Comparison of ENCODE assay signal across 7 mouse cellular contexts in genomic region chr17:7985597-7985996, GRCm38 (mm10). TPM values are rescaled to one million over a fixed set of nuclear protein-coding genes. Genes with fewer than 3 reads are reported as not detected.
A peak's percentile ranks its signal among the peaks of the same experiment; 100 is the strongest.
DNase-seq lines count a peak whose midpoint lies in the region; ATAC-seq and TF ChIP-seq lines count a peak whose summit lies in the region.
"Not testable (repeated sequence)": the region's sequence is repeated elsewhere in the genome, so short reads cannot be mapped to it uniquely, and the experiment has no call there.

No protein-coding gene starts in this region.

- H3K9ac ChIP-seq in stomach, embryonic 14.5 days (replicated peaks; ENCODE audit: low read depth, low read length) = not testable (repeated sequence)

- not testable (repeated sequence) for H3K9me3 ChIP-seq in stomach, embryonic 14.5 days (ENCODE audit: control insufficient read depth, low read depth, low read length)

- not testable (repeated sequence) for H3K4me3 ChIP-seq in brown adipose tissue, adult 24 weeks (ENCODE audit: insufficient read depth, low read depth, low read length); lung, adult 2 months (replicated peaks; ENCODE audit: extremely low read depth, low read depth, low read length); stomach, embryonic 14.5 days (ENCODE audit: low read depth, low read length)

- DNase-seq in ZHBTc4 (ENCODE audit: low read depth, low spot score) = peak; percentile 7
- DNase-seq in kidney, adult 9 months = peak; percentile 20
- peak; percentile 4 to 6 for DNase-seq in kidney, postnatal 36 days
- DNase-seq in lung, adult 2 months = peak; percentile 17
- peak; percentile 8 for DNase-seq in lung, postnatal 10 days

- TF ChIP-seq CTCF in lung, adult 2 months (IDR thresholded peaks at IDR 0.05; ENCODE audit: insufficient read depth, low read length) = not testable (repeated sequence)

- H3K36me3 ChIP-seq in stomach, embryonic 14.5 days (ENCODE audit: control insufficient read depth, insufficient read depth, low read length) = not testable (repeated sequence)

- ATAC-seq in stomach, embryonic 14.5 days (ENCODE audit: insufficient number of reproducible peaks, insufficient read depth, low FRiP score, low read depth) = peak; percentile 74; the same call in 1 of the 2 replicates

- not testable (repeated sequence) for TF ChIP-seq POLR2A in lung, adult 2 months (IDR thresholded peaks at IDR 0.05; ENCODE audit: borderline replicate concordance, extremely low read depth, low read depth, low read length)

- H3K4me1 ChIP-seq in brown adipose tissue, adult 24 weeks (ENCODE audit: control insufficient read depth, insufficient read depth, insufficient read length, low read length); lung, adult 2 months (ENCODE audit: control insufficient read depth, insufficient read depth, low read length); stomach, embryonic 14.5 days (ENCODE audit: control insufficient read depth, insufficient read depth, low read length): not testable (repeated sequence)

- H3K27me3 ChIP-seq in stomach, embryonic 14.5 days (ENCODE audit: control insufficient read depth, insufficient read depth, low read length) = not testable (repeated sequence)

- WGBS in lung, adult 2 months = 33% methylated on average over 4 of the region's 4 CpGs
- 33% methylated on average over 4 of the region's 4 CpGs for WGBS in stomach, embryonic 14.5 days

- H3K27ac ChIP-seq in brown adipose tissue, adult 24 weeks (replicated peaks; ENCODE audit: low read depth, low read length) = peak overlapping the region; percentile 69
- not testable (repeated sequence) for H3K27ac ChIP-seq in stomach, embryonic 14.5 days (ENCODE audit: low read length)

- not testable (repeated sequence) for H3K4me2 ChIP-seq in stomach, embryonic 14.5 days (replicated peaks; ENCODE audit: low read depth, low read length)

RNA-seq across cellular contexts. Expression of gene Rsph3a, which starts 40.2 kb away (rescaled TPM):
- polyA plus RNA-seq in brown adipose tissue, adult 24 weeks (2012; ENCODE audit: insufficient read depth, insufficient read length, missing spikeins) = 112 and 159 TPM in 2 replicates
- 76.2 and 115 TPM in 2 replicates for polyA plus RNA-seq in lung, adult 2 months (2012; rRNA removed)
- 58.5 and 60.9 TPM in 2 replicates for polyA plus RNA-seq in stomach, embryonic 14.5 days (2014; fragmentation: Nextera tagmentation; extraction: Ambion mirVana)

RNA-seq across cellular contexts. Expression of gene Tagap, which starts 59.8 kb away (rescaled TPM):
- polyA plus RNA-seq in brown adipose tissue, adult 24 weeks (2012; ENCODE audit: insufficient read depth, insufficient read length, missing spikeins) = 1.5 TPM in 1 of 2 replicates, not detected in the other
- polyA plus RNA-seq in lung, adult 2 months (2012; rRNA removed) = 2.6 and 3.5 TPM in 2 replicates
- 0.75 and 1.5 TPM in 2 replicates for polyA plus RNA-seq in stomach, embryonic 14.5 days (2014; fragmentation: Nextera tagmentation; extraction: Ambion mirVana)
